ENCODE assay signal across 16 mouse cellular contexts in the genomic region with DNA sequence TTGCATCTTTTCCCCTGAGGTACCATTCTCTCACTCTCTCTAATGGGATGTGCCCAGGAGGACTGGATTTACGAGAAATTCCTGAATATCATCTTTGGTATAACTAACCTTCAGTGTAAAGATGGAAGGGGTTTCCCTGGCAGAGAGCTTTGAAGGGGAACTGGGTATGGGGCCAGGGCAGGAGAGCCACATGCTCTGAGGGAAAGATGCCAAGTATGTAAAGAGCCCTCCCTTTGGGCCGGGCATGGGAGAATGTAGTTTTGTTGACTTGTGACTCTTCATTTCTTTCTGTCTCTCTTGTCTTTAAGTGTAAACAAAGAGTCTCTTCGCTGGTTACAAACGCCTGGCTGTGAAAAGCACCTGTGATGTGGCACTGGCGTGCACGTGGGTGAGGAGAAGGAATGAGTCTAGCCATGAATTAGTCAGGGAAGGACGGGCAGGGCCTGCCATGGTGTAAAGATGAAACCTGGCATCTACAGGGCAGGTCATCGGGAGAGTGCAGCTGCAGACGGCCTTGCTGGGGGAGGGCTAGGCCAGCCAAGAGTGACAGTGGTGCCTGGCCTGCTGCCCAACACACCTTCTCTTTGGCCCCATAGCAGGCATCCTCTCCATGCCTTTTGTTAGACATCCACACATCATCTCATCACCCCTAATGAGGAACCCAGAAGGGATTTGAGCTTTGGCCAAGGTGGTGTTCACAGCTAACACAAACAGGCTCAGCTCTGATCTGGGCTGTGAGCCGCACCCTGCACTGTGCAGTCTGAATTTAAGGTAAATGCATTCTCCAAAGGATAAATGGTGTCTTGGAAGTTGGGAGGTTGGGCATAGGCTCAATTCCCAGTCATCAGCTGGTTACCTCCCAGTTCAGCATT. TPM values are rescaled to one million over a fixed set of nuclear protein-coding genes. Genes with fewer than 3 reads are reported as not detected.
"Had no signal": no experiment of that assay in that cellular context is flagged by ENCODE, and none has a peak within 500 bp of the region (broad histone marks: within the 10 kb centered on the region; RNA-seq: fewer than 3 reads in every experiment).

No protein-coding gene starts in this region.

- DNase-seq: kidney, postnatal 25 days; liver; liver, embryonic 13.5 days; liver, postnatal 0 days; lung, postnatal 14 days; right cerebral cortex, postnatal 4 days; spleen, adult 18-20 months; thymus, adult 18-20 months; thymus, postnatal 14 days had no signal

- H3K4me1 ChIP-seq: liver, embryonic 13.5 days; lung, embryonic 15.5 days; midbrain, embryonic 13.5 days had no signal

- H3K27ac ChIP-seq: left cerebral cortex, adult 2 months; limb, embryonic 12.5 days; liver, embryonic 13.5 days; lung, embryonic 15.5 days; macrophage; midbrain, embryonic 13.5 days; neural tube, embryonic 15.5 days had no signal

- H3K9ac ChIP-seq: limb, embryonic 12.5 days; liver, embryonic 13.5 days; liver, postnatal 0 days; lung, embryonic 15.5 days; midbrain, embryonic 13.5 days; neural tube, embryonic 15.5 days had no signal

- H3K9me3 ChIP-seq: liver, embryonic 13.5 days; lung, embryonic 15.5 days; midbrain, embryonic 13.5 days; neural tube, embryonic 15.5 days had no signal

- ATAC-seq: liver, postnatal 0 days; midbrain, embryonic 13.5 days had no signal

- H3K4me3 ChIP-seq: left cerebral cortex, adult 2 months; limb, embryonic 12.5 days; liver, embryonic 13.5 days; lung, embryonic 15.5 days; midbrain, embryonic 13.5 days; myocyte; neural tube, embryonic 15.5 days had no signal

- H3K27me3 ChIP-seq: limb, embryonic 12.5 days; liver, embryonic 13.5 days; lung, embryonic 15.5 days; midbrain, embryonic 13.5 days; neural tube, embryonic 15.5 days had no signal

- H3K4me2 ChIP-seq: limb, embryonic 12.5 days; liver, embryonic 13.5 days; lung, embryonic 15.5 days; midbrain, embryonic 13.5 days; neural tube, embryonic 15.5 days had no signal

RNA-seq across cellular contexts. Expression of gene Cacng5, which starts 40.6 kb away (rescaled TPM):
- polyA plus RNA-seq: liver, postnatal 0 days; macrophage; myocyte had no signal
